Mouse (Mus musculus): ENCODE measurements at regions not wholly inside any gene's neighbourhood (a gene's known extent, or its start where the extent isn't known, plus 50 kb on each side); places are given as distances from the start of the nearest gene placed in this dataset.

- ATAC-seq (ENCODE audit: insufficient number of reproducible peaks, low FRiP score) = no peak
- WGBS = 78% methylated on average over 4 of the region's 4 CpGs
- no peaks in the 10 kb centered on the region for H3K27me3 ChIP-seq (replicated peaks)
- H3K4me1 ChIP-seq (replicated peaks) = peaks cover 8% of the 10 kb centered on the region
- H3K9ac ChIP-seq = no peak overlapping the region
- no peak overlapping the region for H3K27ac ChIP-seq (ENCODE audit: poor library complexity, severe bottlenecking)
- H3K4me2 ChIP-seq = no peak overlapping the region
- H3K36me3 ChIP-seq = no peaks in the 10 kb centered on the region
- H3K4me3 ChIP-seq = no peak overlapping the region
- H3K9me3 ChIP-seq (replicated peaks) = no peaks in the 10 kb centered on the region
These were observed 64.1 kb upstream of the Tab2 start for GRCm38 (mm10) chr10:8020113-8020512.

- ATAC-seq (ENCODE audit: insufficient number of reproducible peaks, low FRiP score) = no peak
- H3K27ac ChIP-seq (ENCODE audit: poor library complexity, severe bottlenecking) = no peak overlapping the region
These were observed 62.4 kb upstream of the Tab2 start for GRCm38 (mm10) chr10:8018229-8019026.

GRCm38 (mm10) chr10:8016741-8017140, 60.7 kb upstream of the Tab2 start:
- no peak overlapping the region for H3K4me3 ChIP-seq
- no peak for ATAC-seq (ENCODE audit: insufficient number of reproducible peaks, low FRiP score)
- 68% methylated on average over 2 of the region's 2 CpGs for WGBS
- H3K27me3 ChIP-seq (replicated peaks) = no peaks in the 10 kb centered on the region
- no peaks in the 10 kb centered on the region for H3K36me3 ChIP-seq
- H3K4me1 ChIP-seq (replicated peaks) = peaks cover 17% of the 10 kb centered on the region
- H3K4me2 ChIP-seq = no peak overlapping the region
- H3K9ac ChIP-seq = no peak overlapping the region
- no peak overlapping the region for H3K27ac ChIP-seq (ENCODE audit: poor library complexity, severe bottlenecking)
- no peaks in the 10 kb centered on the region for H3K9me3 ChIP-seq (replicated peaks)

More at GRCm38 (mm10) chr10:8018229-8019026, 62.4 kb upstream of the Tab2 start:
- Histone ChIP-seq H3K9ac (no peak overlapping the region), H3K4me1 (replicated peaks) (peaks cover 18% of the 10 kb centered on the region), H3K4me3 (no peak overlapping the region), H3K4me2 (no peak overlapping the region), H3K36me3 (no peaks in the 10 kb centered on the region), H3K9me3 (replicated peaks) (no peaks in the 10 kb centered on the region), H3K27me3 (replicated peaks) (no peaks in the 10 kb centered on the region)

- no peaks in the 10 kb centered on the region for H3K36me3 ChIP-seq
- WGBS = 54% methylated on average over 4 of the region's 4 CpGs
These were observed 55.7 kb upstream of the Tab2 start for GRCm38 (mm10) chr10:8011744-8012143.

GRCm38 (mm10) chr10:8011138-8011537, 55.1 kb upstream of the Tab2 start:
- no peak for ATAC-seq (ENCODE audit: insufficient number of reproducible peaks, low FRiP score)
- Histone ChIP-seq H3K9ac (no peak overlapping the region), H3K9me3 (replicated peaks) (no peaks in the 10 kb centered on the region), H3K4me3 (no peak overlapping the region), H3K36me3 (no peaks in the 10 kb centered on the region), H3K4me2 (no peak overlapping the region), H3K27ac (ENCODE audit: poor library complexity, severe bottlenecking) (no peak overlapping the region), H3K27me3 (replicated peaks) (no peaks in the 10 kb centered on the region), H3K4me1 (replicated peaks) (peaks cover 19% of the 10 kb centered on the region)
- WGBS = 77% methylated on average over 9 of the region's 9 CpGs

More at GRCm38 (mm10) chr10:8011744-8012143, 55.7 kb upstream of the Tab2 start:
- H3K4me2 ChIP-seq = no peak overlapping the region
- no peaks in the 10 kb centered on the region for H3K27me3 ChIP-seq (replicated peaks)
- no peak for ATAC-seq (ENCODE audit: insufficient number of reproducible peaks, low FRiP score)
- no peak overlapping the region for H3K9ac ChIP-seq
- H3K27ac ChIP-seq (ENCODE audit: poor library complexity, severe bottlenecking) = no peak overlapping the region
- H3K4me1 ChIP-seq (replicated peaks) = peaks cover 20% of the 10 kb centered on the region
- H3K4me3 ChIP-seq = no peak overlapping the region
- no peaks in the 10 kb centered on the region for H3K9me3 ChIP-seq (replicated peaks)

GRCm38 (mm10) chr10:8009855-8010254, 53.8 kb upstream of the Tab2 start:
- H3K27ac ChIP-seq (ENCODE audit: poor library complexity, severe bottlenecking) = no peak overlapping the region
- H3K27me3 ChIP-seq (replicated peaks) = no peaks in the 10 kb centered on the region
- no peak for ATAC-seq (ENCODE audit: insufficient number of reproducible peaks, low FRiP score)
- no peak overlapping the region for H3K9ac ChIP-seq
- H3K9me3 ChIP-seq (replicated peaks) = no peaks in the 10 kb centered on the region
- 79% methylated on average over 1 of the region's 1 CpGs for WGBS
- peaks cover 13% of the 10 kb centered on the region for H3K4me1 ChIP-seq (replicated peaks)
- H3K36me3 ChIP-seq = no peaks in the 10 kb centered on the region
- no peak overlapping the region for H3K4me2 ChIP-seq
- no peak overlapping the region for H3K4me3 ChIP-seq

- Histone ChIP-seq H3K4me3 (no peak overlapping the region), H3K36me3 (no peaks in the 10 kb centered on the region), H3K4me2 (no peak overlapping the region), H3K9me3 (replicated peaks) (no peaks in the 10 kb centered on the region), H3K4me1 (replicated peaks) (peaks cover 5% of the 10 kb centered on the region; the same call in 1 of the 2 replicates), H3K9ac (no peak overlapping the region), H3K27me3 (replicated peaks) (no peaks in the 10 kb centered on the region), H3K27ac (ENCODE audit: poor library complexity, severe bottlenecking) (no peak overlapping the region)
- no peak for ATAC-seq (ENCODE audit: insufficient number of reproducible peaks, low FRiP score)
- WGBS = 52% methylated on average over 3 of the region's 3 CpGs
These were observed 51.9 kb upstream of the Tab2 start for GRCm38 (mm10) chr10:8007990-8008368.

- no peak for ATAC-seq (ENCODE audit: insufficient number of reproducible peaks, low FRiP score)
- H3K27ac ChIP-seq (ENCODE audit: poor library complexity, severe bottlenecking) = no peak overlapping the region
- 75% methylated on average over 5 of the region's 5 CpGs for WGBS
These were observed 51.4 kb upstream of the Tab2 start for GRCm38 (mm10) chr10:8007286-8007989.

More at GRCm38 (mm10) chr10:8007286-8007989, 51.4 kb upstream of the Tab2 start:
- H3K9ac ChIP-seq = no peak overlapping the region
- H3K27me3 ChIP-seq (replicated peaks) = no peaks in the 10 kb centered on the region
- no peak overlapping the region for H3K4me3 ChIP-seq
- no peaks in the 10 kb centered on the region for H3K9me3 ChIP-seq (replicated peaks)
- H3K36me3 ChIP-seq = no peaks in the 10 kb centered on the region
- peaks cover 5% of the 10 kb centered on the region; the same call in 1 of the 2 replicates for H3K4me1 ChIP-seq (replicated peaks)
- H3K4me2 ChIP-seq = no peak overlapping the region
